Comparison of ENCODE assay signal across 17 mouse cellular contexts in genomic region chr17:46880322-46880721, GRCm38 (mm10). TPM values are rescaled to one million over a fixed set of nuclear protein-coding genes. Genes with fewer than 3 reads are reported as not detected.
DNase-seq lines count a peak whose midpoint lies in the region; ATAC-seq and TF ChIP-seq lines count a peak whose summit lies in the region.
"Had no signal": no experiment of that assay in that cellular context is flagged by ENCODE, and none has a peak within 500 bp of the region (broad histone marks: within the 10 kb centered on the region; RNA-seq: fewer than 3 reads in every experiment).

No protein-coding gene starts in this region.

- no peak overlapping the region for H3K4me3 ChIP-seq in heart, adult 2 months
- no peak overlapping the region for H3K4me3 ChIP-seq in kidney, embryonic 15.5 days (replicated peaks)
- H3K4me3 ChIP-seq in kidney, embryonic 16.5 days (ENCODE audit: low read length), result no peak overlapping the region
- no peak overlapping the region for H3K4me3 ChIP-seq in CH12.LX (replicated peaks in 1 of 3; ENCODE audit: low read depth in 2 of 3, low read length in 2 of 3, poor library complexity in 1 of 3)

- 53% methylated on average over 2 of the region's 2 CpGs for WGBS in heart, adult 2 months
- 81% methylated on average over 2 of the region's 2 CpGs for WGBS in kidney, embryonic 15.5 days
- WGBS in kidney, embryonic 16.5 days, result 53% methylated on average over 2 of the region's 2 CpGs

- H3K79me2 ChIP-seq in heart, adult 2 months (replicated peaks; ENCODE audit: control insufficient read depth, insufficient read depth, low read length), result no peaks in the 10 kb centered on the region
- H3K79me2 ChIP-seq in CH12.LX (replicated peaks; ENCODE audit: control insufficient read depth, extremely low read depth, insufficient read depth, poor library complexity, severe bottlenecking), result no peaks in the 10 kb centered on the region

- no peak for DNase-seq in heart, adult 2 months
- no peak for DNase-seq in heart, postnatal 14 days
- no peak for DNase-seq in CH12.LX (ENCODE audit: extremely low read depth)
- DNase-seq in spleen, adult 12 weeks (ENCODE audit: low spot score), result no peak
- no peak for DNase-seq in urinary bladder, postnatal 36 days (ENCODE audit: low spot score in 2 of 2)
- DNase-seq: cerebellum, postnatal 36 days; thymus, postnatal 25 days had no signal

- dilution Hi-C loops in CH12.LX (cut with MboI; ENCODE audit: extremely low pct_ligation_motif_present, extremely low pct_unique_long_range_greater_than_20kb, low sequenced_read_pairs), result no loop called here

- no peak for ATAC-seq in kidney, embryonic 15.5 days (replicated peaks; ENCODE audit: low FRiP score)
- no peak for ATAC-seq in kidney, embryonic 16.5 days (ENCODE audit: low FRiP score, low TSS enrichment)
- peak; percentile 21 for ATAC-seq in megakaryocyte progenitor cell, adult 5-6 weeks (replicated peaks; ENCODE audit: poor library complexity)

- no peaks in the 10 kb centered on the region for H3K36me3 ChIP-seq in heart, adult 2 months (ENCODE audit: control insufficient read depth, insufficient read depth, low read length)
- H3K36me3 ChIP-seq in kidney, embryonic 15.5 days, result no peaks in the 10 kb centered on the region
- no peaks in the 10 kb centered on the region for H3K36me3 ChIP-seq in kidney, embryonic 16.5 days (ENCODE audit: insufficient read depth, low read length)
- H3K36me3 ChIP-seq in CH12.LX (replicated peaks in 1 of 2; ENCODE audit: control insufficient read depth in 1 of 2, insufficient read depth in 1 of 2, low read length in 1 of 2), result peaks cover 0 to 31% of the 10 kb centered on the region in 2 experiments

- no peaks in the 10 kb centered on the region for H3K27me3 ChIP-seq in heart, adult 2 months (ENCODE audit: control insufficient read depth, insufficient read depth, low read length)
- no peaks in the 10 kb centered on the region for H3K27me3 ChIP-seq in kidney, embryonic 15.5 days
- H3K27me3 ChIP-seq in kidney, embryonic 16.5 days (ENCODE audit: insufficient read depth, low read length), result no peaks in the 10 kb centered on the region
- no peaks in the 10 kb centered on the region for H3K27me3 ChIP-seq in CH12.LX (replicated peaks)

- no peak for TF ChIP-seq CTCF in heart, adult 2 months (IDR thresholded peaks at IDR 0.05)
- TF ChIP-seq CTCF in CH12.LX (conservative IDR thresholded peaks at IDR 0.05 in 1 of 2, IDR thresholded peaks at IDR 0.05 in 1 of 2; ENCODE audit: low read depth in 2 of 2, low read length in 2 of 2), result no peak

- no peaks in the 10 kb centered on the region for H3K9me3 ChIP-seq in kidney, embryonic 15.5 days (replicated peaks)
- H3K9me3 ChIP-seq in kidney, embryonic 16.5 days (ENCODE audit: low read length), result no peaks in the 10 kb centered on the region
- no peaks in the 10 kb centered on the region for H3K9me3 ChIP-seq in CH12.LX (replicated peaks; ENCODE audit: low read length)

- no peak for TF ChIP-seq POLR2A in heart, adult 2 months (IDR thresholded peaks at IDR 0.05; ENCODE audit: insufficient read depth, low read depth, low read length)
- no peak for TF ChIP-seq POLR2A in CH12.LX (IDR thresholded peaks at IDR 0.05; ENCODE audit: low read depth, low read length)

- no peak for TF ChIP-seq RAD21 in CH12.LX (IDR thresholded peaks at IDR 0.05; ENCODE audit: low read depth, low read length)

- peak overlapping the region; percentile 67 for H3K27ac ChIP-seq in heart, adult 2 months
- H3K27ac ChIP-seq in kidney, embryonic 15.5 days, result 0 out of 2 replicates have a peak overlapping the region, but pooled peaks have one; percentile 37
- H3K27ac ChIP-seq in kidney, embryonic 16.5 days (ENCODE audit: low read length), result no peak overlapping the region; the same call in 1 of the 2 replicates
- H3K27ac ChIP-seq in CH12.LX (ENCODE audit: insufficient read depth, low read depth), result no peak overlapping the region

- H3K9ac ChIP-seq in heart, adult 2 months (ENCODE audit: low read depth, low read length), result no peak overlapping the region
- H3K9ac ChIP-seq in kidney, embryonic 15.5 days, result no peak overlapping the region
- no peak overlapping the region for H3K9ac ChIP-seq in kidney, embryonic 16.5 days (replicated peaks; ENCODE audit: low read length)
- no peak overlapping the region; the same call in 1 of the 2 replicates for H3K9ac ChIP-seq in CH12.LX (ENCODE audit: insufficient read depth, low read depth)

- no peak overlapping the region for H3K4me2 ChIP-seq in kidney, embryonic 15.5 days
- no peak overlapping the region for H3K4me2 ChIP-seq in kidney, embryonic 16.5 days (replicated peaks; ENCODE audit: low read depth, low read length)
- H3K4me2 ChIP-seq in CH12.LX (ENCODE audit: insufficient read depth, low read depth, poor library complexity, severe bottlenecking), result peak overlapping the region; percentile 23; the same call in 1 of the 2 replicates

- in situ Hi-C loops in CH12.LX (cut with MboI; ENCODE audit: low pct_ligation_motif_present, low pct_unique_long_range_greater_than_20kb, low sequenced_read_pairs), result loop anchor here (10.0 kb wide), 1 partner anchor 96 kb away; the partner anchor contains the start of gene Rpl7l1

- intact Hi-C loops in heart, adult 2 months (cut with DNase I), result no loop called here
- intact Hi-C loops in heart, postnatal 14 days (cut with DNase I), result no loop called here

- TF ChIP-seq EP300 in heart, adult 2 months (IDR thresholded peaks at IDR 0.05; ENCODE audit: insufficient read depth, low read depth, low read length), result no peak
- TF ChIP-seq EP300 in CH12.LX (IDR thresholded peaks at IDR 0.05; ENCODE audit: low read length), result no peak

- peaks cover 4% of the 10 kb centered on the region for H3K4me1 ChIP-seq in heart, adult 2 months (ENCODE audit: control insufficient read depth, insufficient read depth, low read length)
- H3K4me1 ChIP-seq in kidney, embryonic 15.5 days, result peaks cover 34% of the 10 kb centered on the region
- H3K4me1 ChIP-seq in kidney, embryonic 16.5 days (ENCODE audit: insufficient read depth, low read length), result peaks cover 14% of the 10 kb centered on the region; the same call in 1 of the 2 replicates
- H3K4me1 ChIP-seq in CH12.LX (ENCODE audit: control insufficient read depth in 1 of 2, insufficient read depth in 2 of 2), result peaks cover 11 to 22% of the 10 kb centered on the region in 2 experiments

TF ChIP-seq in CH12.LX, 34 proteins besides CTCF, POLR2A, EP300 and RAD21:
- TF ChIP-seq IRF4 (IDR thresholded peaks at IDR 0.05; ENCODE audit: low read depth, low read length) (no peak), JUN (IDR thresholded peaks at IDR 0.05; ENCODE audit: insufficient read depth, low read depth, low read length) (no peak), MAZ (IDR thresholded peaks at IDR 0.05; ENCODE audit: low read depth, low read length) (no peak), ZC3H11A (IDR thresholded peaks at IDR 0.05; ENCODE audit: low read depth, low read length) (no peak), RCOR1 (conservative IDR thresholded peaks at IDR 0.05; ENCODE audit: low read depth, low read length) (no peak), HCFC1 (IDR thresholded peaks at IDR 0.05; ENCODE audit: low read depth, low read length) (no peak), TCF12 (IDR thresholded peaks at IDR 0.05; ENCODE audit: low read depth, low read length) (no peak), ELF1 (IDR thresholded peaks at IDR 0.05; ENCODE audit: low read depth, low read length) (no peak), MAX (IDR thresholded peaks at IDR 0.05; ENCODE audit: low read length) (no peak), USF1 (IDR thresholded peaks at IDR 0.05; ENCODE audit: low read depth, low read length) (no peak), MEF2A (IDR thresholded peaks at IDR 0.05; ENCODE audit: borderline replicate concordance, low read depth, low read length) (no peak), BHLHE40 (IDR thresholded peaks at IDR 0.05; ENCODE audit: low read depth, low read length) (no peak)

RNA-seq across cellular contexts. Expression of gene Tbcc, which starts 10.2 kb away (rescaled TPM):
- 10 to 100 TPM; 16.3 TPM for total RNA-seq in heart, adult 2 months (2021)
- 12.7 and 13.3 TPM in 2 replicates for polyA plus RNA-seq in heart, adult 2 months (2012; rRNA removed)
- total RNA-seq in heart, postnatal 14 days (2021), result 10 to 100 TPM; 17.6 to 20.0 TPM
- 59.3 and 59.7 TPM in 2 replicates for polyA plus RNA-seq in kidney, embryonic 15.5 days (2015; fragmentation: Nextera tagmentation; extraction: Ambion mirVana)
- polyA plus RNA-seq in kidney, embryonic 16.5 days (2015; fragmentation: Nextera tagmentation; extraction: Ambion mirVana), result 49.8 and 54.7 TPM in 2 replicates
- 27.8 and 32.8 TPM in 2 replicates for total RNA-seq in CH12.LX (2012; rRNA removed)
- total RNA-seq in CH12.LX (2014; rRNA removed), result 19.4 and 21.6 TPM in 2 replicates
- polyA plus RNA-seq in CH12.LX (2012; ENCODE audit: insufficient read length, low read depth), result 15.1 and 16.4 TPM in 2 replicates
- total RNA-seq in megakaryocyte progenitor cell, adult 5-6 weeks (2015), result 11.3 and 12.5 TPM in 2 replicates
- total RNA-seq in megakaryocyte progenitor cell, adult 5-6 weeks (2017), result 12.5 and 12.8 TPM in 2 replicates

RNA-seq across cellular contexts. Expression of gene Bicral, which starts 22.0 kb away (rescaled TPM):
- 10 to 100 TPM; 12.3 to 15.7 TPM for total RNA-seq in heart, adult 2 months (2021)
- polyA plus RNA-seq in heart, adult 2 months (2012; rRNA removed), result 7.4 and 9.6 TPM in 2 replicates
- 10 to 100 TPM; 13.1 to 15.4 TPM for total RNA-seq in heart, postnatal 14 days (2021)
- polyA plus RNA-seq in kidney, embryonic 15.5 days (2015; fragmentation: Nextera tagmentation; extraction: Ambion mirVana), result 4.2 and 4.9 TPM in 2 replicates
- 3.2 and 3.6 TPM in 2 replicates for polyA plus RNA-seq in kidney, embryonic 16.5 days (2015; fragmentation: Nextera tagmentation; extraction: Ambion mirVana)
- total RNA-seq in CH12.LX (2012; rRNA removed) (7.1 and 7.4 TPM in 2 replicates), CH12.LX (2014; rRNA removed) (2.4 and 3.0 TPM in 2 replicates)
- polyA plus RNA-seq in CH12.LX (2012; ENCODE audit: insufficient read length, low read depth), result 5.0 and 5.9 TPM in 2 replicates
- 20.9 and 26.1 TPM in 2 replicates for total RNA-seq in megakaryocyte progenitor cell, adult 5-6 weeks (2015)
- 16.2 and 20.3 TPM in 2 replicates for total RNA-seq in megakaryocyte progenitor cell, adult 5-6 weeks (2017)

RNA-seq across cellular contexts. Expression of gene Prph2, which starts 29.9 kb away (rescaled TPM):
- not detected for total RNA-seq in heart, adult 2 months (2021)
- polyA plus RNA-seq in heart, adult 2 months (2012; rRNA removed), result not detected in 2 replicates
- not detected for total RNA-seq in heart, postnatal 14 days (2021)
- 0.08 TPM in 1 of 2 replicates, not detected in the other for polyA plus RNA-seq in kidney, embryonic 15.5 days (2015; fragmentation: Nextera tagmentation; extraction: Ambion mirVana)
- 0.09 and 0.14 TPM in 2 replicates for polyA plus RNA-seq in kidney, embryonic 16.5 days (2015; fragmentation: Nextera tagmentation; extraction: Ambion mirVana)
- total RNA-seq in CH12.LX (2012; rRNA removed), result not detected in 2 replicates
- not detected in 2 replicates for total RNA-seq in CH12.LX (2014; rRNA removed)
- not detected in 2 replicates for polyA plus RNA-seq in CH12.LX (2012; ENCODE audit: insufficient read length, low read depth)
- total RNA-seq in megakaryocyte progenitor cell, adult 5-6 weeks (2015), result not detected in 2 replicates
- total RNA-seq in megakaryocyte progenitor cell, adult 5-6 weeks (2017), result not detected in 2 replicates
- total RNA-seq: adrenal gland, adult 18-20 months; granulocyte monocyte progenitor cell, adult 5-6 weeks; layer of hippocampus, adult 18-20 months; left cerebral cortex, postnatal 14 days; midbrain, postnatal 0 days had no signal
- polyA plus RNA-seq: frontal cortex, adult 2 months; kidney, adult 2 months; midbrain, postnatal 0 days had no signal

Comparison
In these comparisons a context has a peak if more than half of its experiments do, and no peak if none do; other contexts are left out.
1. H3K27ac ChIP-seq: peak in heart, adult 2 months (single experiment) and kidney, embryonic 15.5 days (single experiment); none in kidney, embryonic 16.5 days (single experiment) and CH12.LX (single experiment).